Mouse (Mus musculus): Measurements from ENCODE around the gene Capzb. TPM values are rescaled to one million over a fixed set of nuclear protein-coding genes. Genes with fewer than 3 reads are reported as not detected.
A peak's percentile ranks its signal among the peaks of the same experiment; 100 is the strongest.

Capzb gene
- polyA plus RNA-seq, 1 experiment from 2014 or later: 340 TPM

Small RNA genes lying within 50 kb of the gene (microRNA-seq; reads per million reads assigned to microRNA genes)
- gene Gm24245 (3.0 reads per million, percentile 7 among the genes with 10 or more reads in this experiment), gene Gm25732 (0.70 reads per million)

Other genes with a start within 250 kb of the Capzb start
- gene Rnf186, start 225.8 kb upstream of the Capzb start, polyA plus RNA-seq (2015; fragmentation: Nextera tagmentation; extraction: Ambion mirVana): not detected in 2 replicates
- 0.89 and 1.3 TPM in 2 replicates for gene Tmco4, start 220.0 kb upstream of the Capzb start, polyA plus RNA-seq (2015; fragmentation: Nextera tagmentation; extraction: Ambion mirVana)
- gene Htr6, start 117.3 kb upstream of the Capzb start, polyA plus RNA-seq (2015; fragmentation: Nextera tagmentation; extraction: Ambion mirVana): 0.18 and 0.27 TPM in 2 replicates
- gene Nbl1, start 99.9 kb upstream of the Capzb start, polyA plus RNA-seq (2015; fragmentation: Nextera tagmentation; extraction: Ambion mirVana): 40.8 and 45.3 TPM in 2 replicates
- 424 and 441 TPM in 2 replicates for gene Minos1, start 61.8 kb upstream of the Capzb start, polyA plus RNA-seq (2015; fragmentation: Nextera tagmentation; extraction: Ambion mirVana)
- gene Pqlc2, start 117.8 kb downstream of the Capzb start, polyA plus RNA-seq (2015; fragmentation: Nextera tagmentation; extraction: Ambion mirVana): 14.3 TPM in 2 replicates
- 58.7 and 60.0 TPM in 2 replicates for gene Akr7a5, start 117.8 kb downstream of the Capzb start, polyA plus RNA-seq (2015; fragmentation: Nextera tagmentation; extraction: Ambion mirVana)
- gene Mrto4, start 159.7 kb downstream of the Capzb start, polyA plus RNA-seq (2015; fragmentation: Nextera tagmentation; extraction: Ambion mirVana): 88.1 and 97.5 TPM in 2 replicates
- gene Emc1, start 159.7 kb downstream of the Capzb start, polyA plus RNA-seq (2015; fragmentation: Nextera tagmentation; extraction: Ambion mirVana): 36.2 and 42.2 TPM in 2 replicates
- gene Ubr4, start 159.7 kb downstream of the Capzb start, polyA plus RNA-seq (2015; fragmentation: Nextera tagmentation; extraction: Ambion mirVana): 73.7 and 76.4 TPM in 2 replicates